Mouse (Mus musculus): ENCODE measurements at regions not wholly inside any gene's neighbourhood (a gene's known extent, or its start where the extent isn't known, plus 50 kb on each side); places are given as distances from the start of the nearest gene placed in this dataset.
"Not testable (repeated sequence)": the region's sequence is repeated elsewhere in the genome, so short reads cannot be mapped to it uniquely, and the experiment has no call there.

DNA sequence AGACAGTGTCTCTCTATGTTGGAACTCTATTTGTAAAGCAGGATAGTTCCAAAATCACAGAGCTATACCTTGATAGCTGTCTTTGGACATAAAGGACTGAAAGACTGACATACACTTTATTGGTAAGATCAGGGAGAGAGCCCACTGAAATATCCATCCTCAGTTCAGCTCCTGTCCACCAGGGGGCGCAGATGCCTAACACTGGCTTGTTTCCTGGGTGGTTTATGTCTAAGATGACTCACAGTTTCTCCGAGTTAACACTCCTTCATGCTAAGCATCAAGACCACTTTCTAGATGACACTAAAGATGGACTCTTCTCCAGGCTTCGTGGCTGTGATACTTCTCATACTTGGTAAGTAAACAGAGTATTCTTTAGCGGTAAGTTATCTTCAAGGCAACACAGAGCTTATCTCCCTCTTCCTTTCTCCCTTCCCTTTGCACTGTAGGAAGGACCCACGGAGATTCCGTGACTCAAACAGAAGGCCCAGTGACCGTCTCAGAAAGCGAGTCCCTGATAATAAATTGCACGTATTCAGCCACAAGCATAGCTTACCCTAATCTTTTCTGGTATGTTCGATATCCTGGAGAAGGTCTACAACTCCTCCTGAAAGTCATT, 737.2 kb downstream of the Dad1 start:
- not testable (repeated sequence) for H3K9ac ChIP-seq; H3K27me3 ChIP-seq; H3K27ac ChIP-seq (replicated peaks); H3K36me3 ChIP-seq; H3K9me3 ChIP-seq (replicated peaks); H3K4me1 ChIP-seq; H3K4me2 ChIP-seq (replicated peaks); H3K4me3 ChIP-seq (replicated peaks); ATAC-seq (ENCODE audit: insufficient number of reproducible peaks, low FRiP score, low TSS enrichment, low read depth)
- WGBS = no CpG with 5 or more reads among the region's 10 CpGs

- H3K9ac ChIP-seq; H3K27ac ChIP-seq (replicated peaks); H3K27me3 ChIP-seq; H3K36me3 ChIP-seq; ATAC-seq (ENCODE audit: insufficient number of reproducible peaks, low FRiP score, low TSS enrichment, low read depth); H3K4me3 ChIP-seq (replicated peaks); H3K9me3 ChIP-seq (replicated peaks); H3K4me2 ChIP-seq (replicated peaks); H3K4me1 ChIP-seq: not testable (repeated sequence)
- 46% methylated on average over 1 of the region's 2 CpGs for WGBS
Measured at GRCm38 (mm10) chr14:53505389-53505788, 748.5 kb downstream of the Dad1 start.

- not testable (repeated sequence) for H3K4me1 ChIP-seq; H3K27ac ChIP-seq (replicated peaks); H3K9me3 ChIP-seq (replicated peaks); H3K36me3 ChIP-seq; ATAC-seq (ENCODE audit: insufficient number of reproducible peaks, low FRiP score, low TSS enrichment, low read depth); H3K9ac ChIP-seq; H3K4me2 ChIP-seq (replicated peaks); H3K4me3 ChIP-seq (replicated peaks); H3K27me3 ChIP-seq
- WGBS = 87% methylated on average over 8 of the region's 9 CpGs
Measured at GRCm38 (mm10) chr14:53488383-53488782, 765.5 kb downstream of the Dad1 start.

GRCm38 (mm10) chr14:53487611-53488010, 766.3 kb downstream of the Dad1 start:
- H3K9me3 ChIP-seq (replicated peaks); H3K9ac ChIP-seq; H3K4me2 ChIP-seq (replicated peaks); H3K27ac ChIP-seq (replicated peaks); H3K27me3 ChIP-seq; ATAC-seq (ENCODE audit: insufficient number of reproducible peaks, low FRiP score, low TSS enrichment, low read depth); H3K36me3 ChIP-seq; H3K4me1 ChIP-seq; H3K4me3 ChIP-seq (replicated peaks): not testable (repeated sequence)
- 28% methylated on average over 5 of the region's 5 CpGs for WGBS

- ATAC-seq (ENCODE audit: insufficient number of reproducible peaks, low FRiP score, low TSS enrichment, low read depth); H3K9me3 ChIP-seq (replicated peaks); H3K9ac ChIP-seq; H3K27me3 ChIP-seq; H3K36me3 ChIP-seq; H3K4me3 ChIP-seq (replicated peaks); H3K27ac ChIP-seq (replicated peaks); H3K4me1 ChIP-seq; H3K4me2 ChIP-seq (replicated peaks): not testable (repeated sequence)
- WGBS = 85% methylated on average over 7 of the region's 7 CpGs
Measured at GRCm38 (mm10) chr14:53474170-53474569, 779.7 kb downstream of the Dad1 start.

GRCm38 (mm10) chr14:53460790-53461189, 793.1 kb downstream of the Dad1 start:
- not testable (repeated sequence) for H3K4me3 ChIP-seq (replicated peaks); ATAC-seq (ENCODE audit: insufficient number of reproducible peaks, low FRiP score, low TSS enrichment, low read depth); H3K27ac ChIP-seq (replicated peaks); H3K4me2 ChIP-seq (replicated peaks); H3K4me1 ChIP-seq; H3K9ac ChIP-seq; H3K36me3 ChIP-seq; H3K9me3 ChIP-seq (replicated peaks); H3K27me3 ChIP-seq

DNA sequence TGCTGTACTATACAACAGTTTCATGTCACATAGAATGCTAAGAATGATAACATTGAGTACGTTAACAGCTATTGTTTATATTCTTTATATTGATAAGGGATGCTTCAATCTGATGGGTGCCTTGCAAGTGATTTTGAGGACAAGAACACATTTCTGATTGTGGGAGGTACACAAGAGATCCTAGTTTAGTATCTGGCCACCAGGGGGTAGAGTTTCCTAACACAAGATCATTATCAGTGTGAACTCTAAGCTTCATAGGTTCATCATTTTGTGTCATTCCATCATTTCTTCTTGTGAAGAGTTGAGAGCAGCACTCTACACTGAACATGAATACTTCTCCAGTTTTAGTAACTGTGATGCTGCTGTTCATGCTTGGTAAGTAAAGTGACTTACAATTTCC, 799.9 kb downstream of the Dad1 start:
- no peak overlapping the region for H3K4me3 ChIP-seq (replicated peaks)
- H3K27ac ChIP-seq (replicated peaks) = no peak overlapping the region
- H3K36me3 ChIP-seq = no peaks in the 10 kb centered on the region
- no peak overlapping the region for H3K9ac ChIP-seq
- ATAC-seq (ENCODE audit: insufficient number of reproducible peaks, low FRiP score, low TSS enrichment, low read depth) = no peak
- 91% methylated on average over 1 of the region's 1 CpGs for WGBS
- H3K9me3 ChIP-seq (replicated peaks) = no peaks in the 10 kb centered on the region
- H3K4me1 ChIP-seq = no peaks in the 10 kb centered on the region
- no peak overlapping the region for H3K4me2 ChIP-seq (replicated peaks)
- H3K27me3 ChIP-seq = no peaks in the 10 kb centered on the region

- H3K27ac ChIP-seq (replicated peaks); H3K36me3 ChIP-seq; H3K27me3 ChIP-seq; H3K9ac ChIP-seq; H3K9me3 ChIP-seq (replicated peaks); H3K4me2 ChIP-seq (replicated peaks); H3K4me3 ChIP-seq (replicated peaks); H3K4me1 ChIP-seq; ATAC-seq (ENCODE audit: insufficient number of reproducible peaks, low FRiP score, low TSS enrichment, low read depth): not testable (repeated sequence)
Measured at GRCm38 (mm10) chr14:53439643-53440042, 814.3 kb downstream of the Dad1 start.

- H3K4me3 ChIP-seq (replicated peaks); H3K27me3 ChIP-seq; ATAC-seq (ENCODE audit: insufficient number of reproducible peaks, low FRiP score, low TSS enrichment, low read depth); H3K4me1 ChIP-seq; H3K36me3 ChIP-seq; H3K9me3 ChIP-seq (replicated peaks); H3K9ac ChIP-seq; H3K4me2 ChIP-seq (replicated peaks); H3K27ac ChIP-seq (replicated peaks): not testable (repeated sequence)
- 70% methylated on average over 2 of the region's 3 CpGs for WGBS
Measured at GRCm38 (mm10) chr14:53430130-53430529, 823.8 kb downstream of the Dad1 start.

DNA sequence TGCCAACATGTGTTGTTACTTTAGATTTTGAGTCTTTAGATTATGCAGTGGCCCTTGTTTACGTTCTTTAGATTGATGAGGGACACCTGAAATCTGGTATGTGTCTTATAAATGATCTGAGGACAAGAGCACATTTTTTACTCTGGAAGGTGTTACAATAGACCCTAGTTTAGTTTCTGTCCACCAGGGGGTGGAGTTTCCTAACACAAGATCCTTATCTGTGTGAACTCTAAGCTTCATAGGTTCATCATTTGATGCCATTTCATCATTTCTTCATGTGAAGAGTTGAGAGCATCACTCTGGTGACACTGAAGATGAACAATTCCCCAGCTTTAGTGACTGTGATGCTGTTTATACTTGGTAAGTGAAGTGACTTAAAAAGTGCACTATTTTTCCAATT, 825.5 kb downstream of the Dad1 start:
- not testable (repeated sequence) for H3K9me3 ChIP-seq (replicated peaks); ATAC-seq (ENCODE audit: insufficient number of reproducible peaks, low FRiP score, low TSS enrichment, low read depth); H3K4me1 ChIP-seq; H3K4me2 ChIP-seq (replicated peaks); H3K27ac ChIP-seq (replicated peaks); H3K4me3 ChIP-seq (replicated peaks); H3K36me3 ChIP-seq; H3K9ac ChIP-seq; H3K27me3 ChIP-seq
- 58% methylated on average over 1 of the region's 1 CpGs for WGBS

DNA sequence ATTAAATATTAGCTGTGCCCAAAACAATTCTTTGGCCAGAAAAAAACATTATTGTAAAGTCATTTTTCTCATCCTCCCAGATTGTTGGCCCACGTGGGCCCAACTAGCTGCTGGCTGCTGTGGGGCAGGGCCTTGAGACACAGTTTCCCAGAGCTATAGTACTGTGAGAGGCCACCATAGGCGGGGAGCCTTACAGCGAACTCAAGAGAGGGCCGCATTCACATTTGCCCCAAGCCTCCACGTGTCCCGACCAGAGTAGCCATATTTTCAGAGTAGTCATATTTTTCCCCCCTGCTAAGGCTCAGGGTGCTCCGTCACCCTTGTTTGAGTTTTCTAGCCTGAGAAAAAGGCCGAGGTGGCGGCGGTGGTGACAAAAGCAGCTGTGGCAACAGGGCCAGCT, 826.3 kb downstream of the Dad1 start:
- not testable (repeated sequence) for H3K36me3 ChIP-seq; ATAC-seq (ENCODE audit: insufficient number of reproducible peaks, low FRiP score, low TSS enrichment, low read depth); H3K4me3 ChIP-seq (replicated peaks); H3K9ac ChIP-seq; H3K4me2 ChIP-seq (replicated peaks); H3K27me3 ChIP-seq; H3K4me1 ChIP-seq; H3K9me3 ChIP-seq (replicated peaks); H3K27ac ChIP-seq (replicated peaks)
- 80% methylated on average over 10 of the region's 10 CpGs for WGBS

DNA sequence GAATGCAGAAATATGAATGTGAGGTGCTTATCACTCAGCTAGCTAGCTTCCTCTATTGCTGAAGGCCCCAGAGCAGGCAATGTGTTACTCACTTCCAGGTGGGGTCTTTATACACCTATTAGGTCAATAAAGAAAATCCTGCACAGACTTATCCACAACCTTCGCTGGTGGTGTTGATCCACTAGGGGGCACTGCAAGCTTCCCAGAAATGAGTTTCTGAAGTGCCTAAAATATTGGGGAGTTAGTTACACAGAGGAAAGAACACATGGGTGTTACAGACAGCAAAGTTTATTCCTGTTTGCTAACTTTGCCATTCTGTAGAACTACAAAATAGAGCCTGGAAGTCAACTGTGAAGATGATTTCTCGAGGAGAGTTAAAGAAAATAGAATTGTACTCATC, 836.9 kb downstream of the Dad1 start:
- 73% methylated on average over 2 of the region's 2 CpGs for WGBS
- H3K4me1 ChIP-seq; H3K4me3 ChIP-seq (replicated peaks); H3K9me3 ChIP-seq (replicated peaks); H3K27me3 ChIP-seq; H3K9ac ChIP-seq; H3K4me2 ChIP-seq (replicated peaks); H3K27ac ChIP-seq (replicated peaks); H3K36me3 ChIP-seq; ATAC-seq (ENCODE audit: insufficient number of reproducible peaks, low FRiP score, low TSS enrichment, low read depth): not testable (repeated sequence)

Measured in embryonic facial prominence, embryonic 15.5 days (tissue).